Mouse (Mus musculus): ENCODE measurements around the gene Trak1. TPM values are rescaled to one million over a fixed set of nuclear protein-coding genes. Genes with fewer than 3 reads are reported as not detected.

The Trak1 gene
- polyA plus RNA-seq, 2 experiments, result 2.9 to 3.1 TPM

DNA sequence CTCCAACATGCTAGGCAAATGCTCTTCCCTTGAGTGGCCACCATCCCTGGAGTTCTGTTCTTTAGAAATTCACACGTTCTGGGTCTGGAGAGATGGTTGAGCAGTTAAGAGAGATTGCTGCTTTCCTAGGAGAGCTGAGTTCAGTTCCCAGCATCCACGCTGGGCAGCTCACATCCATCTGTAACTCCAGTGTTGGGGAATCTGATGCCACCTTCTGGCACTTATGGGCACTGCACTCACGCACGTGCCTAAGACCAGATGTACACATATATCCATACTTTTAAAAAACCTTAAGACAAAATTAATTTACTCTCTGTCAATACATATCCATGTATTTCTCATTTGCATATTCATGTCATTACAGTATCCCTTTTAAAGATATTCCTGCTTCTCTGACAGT lies 95.8 kb downstream of the Trak1 start:
- Histone ChIP-seq H3K27me3 (ENCODE audit: control insufficient read depth, insufficient read depth, low read length) (no peaks in the 10 kb centered on the region), H3K27ac (no peak overlapping the region), H3K4me1 (replicated peaks; ENCODE audit: control insufficient read depth in 2 of 2, insufficient read depth in 2 of 2, low read length in 1 of 2) (no peaks in the 10 kb centered on the region), H3K36me3 (replicated peaks; ENCODE audit: control insufficient read depth, insufficient read depth, low read depth) (no peaks in the 10 kb centered on the region), H3K4me2 (ENCODE audit: low read depth) (no peak overlapping the region), H3K9me3 (ENCODE audit: control insufficient read depth, low read length) (no peaks in the 10 kb centered on the region), H3K9ac (replicated peaks) (no peak overlapping the region), H3K4me3 (ENCODE audit: insufficient read depth in 1 of 2, low read depth in 2 of 2, low read length in 2 of 2) (no peak overlapping the region)
- DNase-seq (ENCODE audit: low read depth in 3 of 3, low spot score in 3 of 3), result no peak
- 90% methylated on average over 4 of the region's 4 CpGs for WGBS (ENCODE audit: insufficient replicate concordance)
- TF ChIP-seq CTCF (IDR thresholded peaks at IDR 0.05; ENCODE audit: low read depth) (peak; percentile 71), EP300 (IDR thresholded peaks at IDR 0.05; ENCODE audit: low read depth) (no peak)
- no peak for ATAC-seq (ENCODE audit: insufficient read depth)

DNA sequence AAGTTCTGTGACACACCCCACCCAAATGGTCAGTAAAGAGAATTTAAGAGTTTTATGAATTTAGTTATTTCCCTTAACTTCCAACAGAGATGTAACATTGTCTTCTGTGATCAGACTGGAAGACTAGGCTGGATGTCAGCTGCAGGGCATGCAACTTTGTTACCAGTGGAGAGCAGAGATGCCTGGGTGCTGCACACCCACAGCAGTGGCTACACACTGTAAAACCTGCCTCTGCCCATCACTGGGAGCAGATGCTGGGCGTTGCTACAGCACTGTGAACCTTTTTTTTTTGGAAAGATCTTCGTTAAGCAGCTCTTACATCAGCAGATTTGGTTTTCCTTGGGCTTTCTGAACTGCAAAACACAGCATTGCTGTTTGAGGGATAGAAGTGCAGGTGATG lies 97.6 kb downstream of the Trak1 start:
- H3K36me3 ChIP-seq (replicated peaks; ENCODE audit: control insufficient read depth, insufficient read depth, low read depth), result no peaks in the 10 kb centered on the region
- DNase-seq (ENCODE audit: low read depth in 3 of 3, low spot score in 3 of 3) (no peak), ATAC-seq (ENCODE audit: insufficient read depth) (no peak)
- H3K4me3 ChIP-seq (ENCODE audit: insufficient read depth in 1 of 2, low read depth in 2 of 2, low read length in 2 of 2), result no peak overlapping the region
- no peaks in the 10 kb centered on the region for H3K27me3 ChIP-seq (ENCODE audit: control insufficient read depth, insufficient read depth, low read length)
- no peak overlapping the region for H3K4me2 ChIP-seq (ENCODE audit: low read depth)
- H3K9ac ChIP-seq (replicated peaks), result no peak overlapping the region
- TF ChIP-seq CTCF (IDR thresholded peaks at IDR 0.05; ENCODE audit: low read depth) (no peak), EP300 (IDR thresholded peaks at IDR 0.05; ENCODE audit: low read depth) (no peak)
- H3K4me1 ChIP-seq (replicated peaks; ENCODE audit: control insufficient read depth in 2 of 2, insufficient read depth in 2 of 2, low read length in 1 of 2), result no peaks in the 10 kb centered on the region
- no peak overlapping the region for H3K27ac ChIP-seq
- 57% methylated on average over 2 of the region's 2 CpGs for WGBS (ENCODE audit: insufficient replicate concordance)
- no peaks in the 10 kb centered on the region for H3K9me3 ChIP-seq (ENCODE audit: control insufficient read depth, low read length)

DNA sequence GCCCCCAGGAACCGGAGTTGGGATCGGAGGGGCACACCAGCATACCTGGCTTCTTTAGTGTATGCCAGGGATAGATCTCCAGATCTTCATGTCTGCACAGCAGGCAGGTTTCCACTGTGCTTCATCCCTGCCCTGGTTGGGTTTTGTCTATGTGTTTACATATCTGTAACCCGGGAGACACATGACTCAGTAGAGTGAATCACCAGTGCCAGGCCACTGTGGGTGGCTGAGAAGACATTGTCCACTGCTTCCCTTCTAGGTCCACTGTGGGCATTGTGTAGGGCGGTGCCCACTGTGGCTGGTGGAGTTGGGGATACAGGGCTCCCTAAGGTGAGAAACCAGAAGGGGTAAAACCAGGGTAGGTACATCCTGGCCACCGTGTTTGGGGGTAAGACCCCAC lies 98.5 kb downstream of the Trak1 start:
- Histone ChIP-seq H3K4me2 (ENCODE audit: low read depth) (no peak overlapping the region), H3K27ac (no peak overlapping the region), H3K4me1 (replicated peaks; ENCODE audit: control insufficient read depth in 2 of 2, insufficient read depth in 2 of 2, low read length in 1 of 2) (no peaks in the 10 kb centered on the region), H3K9me3 (ENCODE audit: control insufficient read depth, low read length) (no peaks in the 10 kb centered on the region), H3K4me3 (ENCODE audit: insufficient read depth in 1 of 2, low read depth in 2 of 2, low read length in 2 of 2) (no peak overlapping the region), H3K9ac (replicated peaks) (no peak overlapping the region), H3K27me3 (ENCODE audit: control insufficient read depth, insufficient read depth, low read length) (no peaks in the 10 kb centered on the region), H3K36me3 (replicated peaks; ENCODE audit: control insufficient read depth, insufficient read depth, low read depth) (no peaks in the 10 kb centered on the region)
- no peak for DNase-seq (ENCODE audit: low read depth in 3 of 3, low spot score in 3 of 3)
- TF ChIP-seq CTCF (IDR thresholded peaks at IDR 0.05; ENCODE audit: low read depth), result no peak
- no peak for TF ChIP-seq EP300 (IDR thresholded peaks at IDR 0.05; ENCODE audit: low read depth)
- 79% methylated on average over 5 of the region's 5 CpGs for WGBS (ENCODE audit: insufficient replicate concordance)
- 0 out of 2 replicates have a peak, but pooled peaks have one; percentile 2 for ATAC-seq (ENCODE audit: insufficient read depth)

DNA sequence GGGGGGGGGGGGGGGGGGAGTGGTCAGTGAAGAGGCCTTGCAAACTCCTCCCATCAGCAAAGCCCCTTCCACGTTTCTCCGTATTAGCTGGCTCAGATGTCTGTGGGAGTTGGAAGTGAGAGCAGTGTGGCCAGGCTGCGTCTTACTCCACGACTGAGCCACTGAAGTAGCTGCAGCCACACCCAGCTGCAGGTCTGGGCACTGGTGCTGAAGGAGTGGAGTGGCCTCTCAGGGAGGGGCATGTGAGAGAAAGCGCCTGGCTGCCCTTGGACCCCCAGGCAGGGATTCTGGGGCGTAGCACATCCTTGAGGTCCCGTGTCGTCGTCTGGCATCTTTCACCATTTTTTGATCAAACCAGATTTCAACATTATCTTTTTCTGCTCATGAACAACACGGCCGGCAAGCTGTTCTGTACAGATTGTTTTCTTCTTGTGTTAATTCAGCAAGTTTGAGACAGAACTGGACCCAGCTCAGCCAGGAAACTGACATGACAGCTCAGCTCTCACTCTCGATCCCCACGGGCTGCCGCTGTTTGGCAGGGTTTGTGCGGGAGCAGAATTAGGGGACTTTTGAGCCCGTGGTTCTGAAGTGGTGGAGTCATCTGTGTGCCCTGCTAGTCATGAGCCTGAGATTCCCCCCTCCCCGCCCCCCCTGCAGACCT lies 100.9 kb downstream of the Trak1 start:
- ATAC-seq (ENCODE audit: insufficient read depth) (no peak), DNase-seq (ENCODE audit: low read depth in 3 of 3, low spot score in 3 of 3) (no peak)
- Histone ChIP-seq H3K27ac (no peak overlapping the region), H3K4me3 (ENCODE audit: insufficient read depth in 1 of 2, low read depth in 2 of 2, low read length in 2 of 2) (no peak overlapping the region), H3K9ac (replicated peaks) (no peak overlapping the region), H3K4me1 (replicated peaks; ENCODE audit: control insufficient read depth in 2 of 2, insufficient read depth in 2 of 2, low read length in 1 of 2) (no peaks in the 10 kb centered on the region), H3K36me3 (replicated peaks; ENCODE audit: control insufficient read depth, insufficient read depth, low read depth) (no peaks in the 10 kb centered on the region), H3K27me3 (ENCODE audit: control insufficient read depth, insufficient read depth, low read length) (no peaks in the 10 kb centered on the region), H3K9me3 (ENCODE audit: control insufficient read depth, low read length) (no peaks in the 10 kb centered on the region), H3K4me2 (ENCODE audit: low read depth) (no peak overlapping the region)
- no peak for TF ChIP-seq CTCF (IDR thresholded peaks at IDR 0.05; ENCODE audit: low read depth)
- no peak for TF ChIP-seq EP300 (IDR thresholded peaks at IDR 0.05; ENCODE audit: low read depth)
- WGBS (ENCODE audit: insufficient replicate concordance), result 75% methylated on average over 17 of the region's 17 CpGs

DNA sequence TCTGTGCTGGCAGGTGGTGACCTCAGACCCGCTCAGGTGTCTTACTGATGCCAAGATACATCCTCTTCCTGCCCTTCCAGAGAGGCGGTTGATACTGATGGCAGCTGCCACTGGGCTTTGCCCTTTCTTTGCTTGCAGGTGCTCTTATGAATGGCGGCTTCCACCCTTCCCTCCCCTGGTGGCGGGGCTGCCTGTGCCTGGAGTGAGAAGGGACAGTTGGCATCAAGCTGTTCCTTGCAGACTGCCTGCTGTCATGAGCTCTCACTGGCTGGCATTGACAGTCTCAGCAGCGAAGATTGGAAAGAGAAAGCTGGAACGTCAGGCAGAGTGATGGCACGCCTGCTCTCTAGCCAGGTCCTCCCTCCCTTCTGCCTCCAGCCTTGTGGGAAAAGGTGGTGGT lies 101.5 kb downstream of the Trak1 start:
- Histone ChIP-seq H3K27me3 (ENCODE audit: control insufficient read depth, insufficient read depth, low read length) (no peaks in the 10 kb centered on the region), H3K36me3 (replicated peaks; ENCODE audit: control insufficient read depth, insufficient read depth, low read depth) (no peaks in the 10 kb centered on the region), H3K4me3 (ENCODE audit: insufficient read depth in 1 of 2, low read depth in 2 of 2, low read length in 2 of 2) (no peak overlapping the region), H3K9ac (replicated peaks) (no peak overlapping the region), H3K9me3 (ENCODE audit: control insufficient read depth, low read length) (no peaks in the 10 kb centered on the region), H3K4me1 (replicated peaks; ENCODE audit: control insufficient read depth in 2 of 2, insufficient read depth in 2 of 2, low read length in 1 of 2) (no peaks in the 10 kb centered on the region), H3K4me2 (ENCODE audit: low read depth) (no peak overlapping the region), H3K27ac (no peak overlapping the region)
- DNase-seq (ENCODE audit: low read depth in 3 of 3, low spot score in 3 of 3) (no peak), ATAC-seq (ENCODE audit: insufficient read depth) (no peak)
- TF ChIP-seq EP300 (IDR thresholded peaks at IDR 0.05; ENCODE audit: low read depth) (no peak), CTCF (IDR thresholded peaks at IDR 0.05; ENCODE audit: low read depth) (no peak)
- WGBS (ENCODE audit: insufficient replicate concordance), result 70% methylated on average over 7 of the region's 7 CpGs

Measured in liver, embryonic 14.5 days (tissue).